Mouse (Mus musculus) telencephalon, adult 2 months (tissue): ENCODE results near the gene Mypop.

Source experiments
- DNase-seq: peaks from one replicate; pipeline ENCODE4 v3.0.0-alpha.2; 2011; ENCODE audit warnings: low read depth, low spot score

The Mypop gene

DNA sequence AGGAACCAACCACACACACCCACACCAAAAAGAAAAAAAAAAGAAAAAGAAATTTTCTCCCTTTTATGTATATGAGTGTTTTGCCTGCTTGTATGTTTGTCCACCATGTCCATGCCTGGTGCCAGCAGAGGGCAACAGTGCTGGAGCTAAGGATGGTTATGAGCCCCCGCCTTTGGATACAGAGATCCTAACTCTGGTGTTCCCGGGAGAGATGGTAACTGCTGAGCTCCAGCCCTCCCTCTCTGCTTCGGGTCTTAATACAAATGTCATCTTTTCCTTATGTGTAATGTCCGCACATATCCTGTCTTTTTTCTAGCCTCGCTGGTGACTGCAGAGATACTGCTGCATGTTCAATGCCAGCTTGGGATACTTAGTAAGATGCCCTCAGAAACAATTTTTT is 1.1 kb upstream of the Mypop start:
- no peak for DNase-seq

DNA sequence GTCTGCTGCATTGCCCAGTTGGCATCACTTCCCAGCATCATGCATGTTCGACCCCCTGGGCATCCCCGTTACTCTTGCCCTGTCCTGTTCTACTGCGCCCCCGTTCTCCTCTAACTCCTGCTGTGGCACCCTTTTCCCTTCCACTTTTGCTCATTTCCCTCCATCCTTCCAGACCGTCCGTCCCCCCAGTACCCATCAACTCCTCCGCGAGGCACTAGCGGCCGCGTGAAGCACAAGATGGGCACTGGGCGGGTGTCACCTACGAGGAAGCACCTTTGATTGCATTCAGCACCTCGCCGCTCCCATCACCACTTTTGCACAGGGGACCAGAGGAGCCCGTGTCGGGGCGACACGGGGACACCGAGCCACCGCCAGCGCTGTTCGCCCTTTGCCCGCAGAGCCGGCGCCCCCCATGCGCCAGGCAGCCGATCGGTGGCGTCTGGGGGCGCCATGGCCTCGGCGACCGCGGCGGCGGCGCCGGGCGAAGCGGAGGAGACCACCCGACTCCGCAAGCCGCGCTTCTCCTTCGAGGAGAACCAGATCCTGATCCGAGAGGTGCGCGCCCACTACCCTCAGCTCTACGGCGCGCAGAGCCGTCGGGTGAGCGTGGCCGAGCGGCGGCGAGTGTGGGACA is 732 bp downstream of the Mypop start:
- DNase-seq, result no peak

DNA sequence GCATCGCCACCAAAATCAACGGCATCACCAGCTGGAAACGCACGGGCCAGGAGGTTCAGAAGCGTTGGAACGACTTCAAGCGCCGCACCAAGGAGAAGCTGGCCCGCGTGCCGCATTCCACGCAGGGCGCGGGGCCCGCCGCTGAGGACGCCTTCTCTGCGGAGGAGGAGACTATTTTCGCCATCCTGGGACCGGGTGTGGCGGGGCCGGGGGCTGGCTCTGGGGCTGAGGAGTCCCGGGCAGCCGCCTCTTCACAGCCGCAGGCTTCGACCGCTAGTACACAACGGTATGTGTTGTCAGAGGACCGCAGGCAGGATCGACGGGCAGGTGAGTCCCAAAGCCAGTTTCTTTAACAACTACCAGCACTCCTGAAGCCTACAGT is 1.2 kb downstream of the Mypop start:
- no peak for DNase-seq

DNA sequence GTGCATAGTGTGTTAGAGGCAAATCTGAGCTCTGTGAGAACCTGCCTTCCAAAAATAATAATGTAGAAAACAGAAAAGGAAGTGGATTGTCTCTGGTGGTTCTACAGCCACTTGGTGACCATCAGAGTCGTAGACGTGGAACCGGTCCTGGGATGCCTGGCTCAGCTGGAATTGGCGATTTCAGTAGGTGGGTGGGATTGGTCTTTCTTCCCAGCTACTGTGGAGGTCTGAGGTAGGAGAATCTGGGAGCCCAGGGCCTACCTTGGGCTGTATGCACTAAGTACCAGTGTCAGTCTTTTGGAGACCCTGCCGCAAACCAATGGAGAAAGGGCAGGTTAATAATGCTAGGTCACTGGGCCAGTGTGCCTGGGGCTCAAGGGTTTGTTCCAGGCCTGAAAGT is 2.0 kb downstream of the Mypop start:
- DNase-seq, result no peak

DNA sequence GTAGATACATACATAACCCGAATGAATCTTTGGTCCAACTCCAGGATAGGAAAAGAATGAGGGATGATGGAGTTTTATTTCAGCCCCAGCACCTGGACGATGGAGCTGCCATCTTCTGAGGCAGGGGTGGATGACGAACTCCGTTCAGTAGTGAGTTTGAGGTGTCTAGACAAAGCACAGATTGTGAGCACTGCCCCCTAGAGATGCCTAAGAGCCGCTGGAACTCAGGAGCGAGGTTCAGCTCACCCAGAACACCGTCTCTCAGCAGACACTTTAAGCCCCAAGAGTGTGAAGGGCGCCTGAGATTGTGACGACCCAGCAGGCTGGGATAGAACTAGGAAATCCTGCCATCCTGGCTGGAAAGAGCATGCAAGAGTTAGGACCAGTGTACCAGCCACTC is 7.8 kb downstream of the Mypop start:
- no peak for DNase-seq

DNA sequence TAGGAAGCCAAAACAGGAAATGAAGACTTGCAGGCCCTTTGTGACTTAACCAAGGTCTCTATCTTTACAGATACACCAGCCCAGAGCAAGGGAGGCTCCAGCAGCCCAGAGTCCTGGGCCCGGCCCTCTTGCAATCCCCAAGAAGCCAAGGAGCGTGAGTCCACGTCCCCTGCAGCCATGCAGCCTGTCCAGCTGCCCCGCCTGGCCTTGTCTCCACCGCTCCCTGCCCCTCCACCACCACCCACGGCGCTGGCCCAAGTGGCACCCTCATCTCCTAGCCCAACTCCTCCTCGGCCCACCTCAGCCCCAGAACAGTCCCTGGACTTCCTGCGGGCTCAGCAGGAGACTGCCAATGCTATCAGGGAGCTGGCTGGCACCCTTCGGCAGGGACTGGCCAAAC is 9.4 kb downstream of the Mypop start:
- DNase-seq, result no peak

DNA sequence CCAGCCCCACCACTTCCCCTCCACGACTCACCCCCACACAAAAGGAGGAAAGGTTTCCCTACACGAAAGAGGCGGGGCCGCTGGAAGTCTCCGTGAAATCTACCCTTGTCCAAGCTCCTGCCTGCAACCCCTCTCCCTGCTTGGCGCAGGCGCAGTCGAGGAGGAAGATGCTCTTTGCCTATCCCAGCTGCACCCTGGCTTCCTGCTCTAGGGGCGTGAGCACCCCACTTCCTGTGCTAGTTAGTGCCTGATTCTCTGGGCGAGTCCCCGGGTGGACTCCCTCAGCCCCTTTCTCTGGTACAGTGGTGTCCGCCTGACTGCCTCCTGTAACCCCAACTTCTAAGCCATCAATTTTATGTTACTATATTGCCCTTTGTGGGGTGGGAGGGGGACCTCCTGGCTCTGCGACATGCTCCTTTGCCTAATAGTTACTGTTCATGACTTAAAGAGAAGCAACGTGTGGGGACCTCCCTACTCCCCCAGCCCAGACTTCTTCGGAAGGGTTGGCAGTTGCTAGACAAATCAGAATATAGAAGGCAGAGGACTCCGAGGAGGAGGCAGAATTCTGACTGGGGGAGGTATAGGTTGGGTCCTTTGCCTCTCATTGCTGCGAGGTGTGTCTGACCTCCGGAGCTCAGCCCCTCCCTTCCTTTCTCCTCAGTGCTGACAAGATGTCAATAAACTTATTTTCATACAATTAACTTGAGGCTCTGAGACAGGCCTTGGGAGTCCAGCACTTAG is 10.2 kb downstream of the Mypop start:
- no peak for DNase-seq

DNA sequence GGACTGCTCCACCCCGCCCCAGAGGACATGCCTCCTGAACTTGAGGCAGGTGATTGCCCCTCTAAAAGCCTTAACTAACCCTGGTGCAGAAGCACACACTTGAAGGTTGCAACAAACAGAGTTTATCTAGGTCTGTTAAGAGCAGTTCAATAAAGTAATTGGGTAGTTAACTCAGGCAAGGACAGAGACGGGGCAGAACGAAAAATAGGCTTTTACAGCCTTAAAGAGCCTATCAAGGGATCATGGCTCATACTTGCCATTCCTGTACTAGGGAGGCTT is 10.7 kb downstream of the Mypop start:
- DNase-seq, result no peak

DNA sequence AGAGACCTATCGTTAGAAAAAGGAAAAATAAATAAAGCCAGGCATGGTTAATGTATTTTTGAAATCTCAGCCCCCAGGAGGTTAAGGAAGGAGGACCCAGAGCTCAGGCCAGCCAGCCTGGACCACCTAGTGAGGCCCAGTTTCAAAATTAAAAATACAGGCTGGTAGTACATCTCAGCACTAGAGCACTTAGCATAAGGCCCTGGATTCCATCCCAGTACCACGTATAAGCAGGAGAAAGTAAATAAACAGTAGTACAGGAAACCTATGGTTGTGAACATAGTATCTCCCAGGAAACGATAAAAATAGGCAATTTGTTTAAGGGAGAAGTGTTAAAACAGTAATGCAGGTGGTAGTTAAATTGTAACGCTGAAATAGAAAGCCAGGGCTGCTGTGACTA is 11.1 kb downstream of the Mypop start:
- no peak for DNase-seq

DNA sequence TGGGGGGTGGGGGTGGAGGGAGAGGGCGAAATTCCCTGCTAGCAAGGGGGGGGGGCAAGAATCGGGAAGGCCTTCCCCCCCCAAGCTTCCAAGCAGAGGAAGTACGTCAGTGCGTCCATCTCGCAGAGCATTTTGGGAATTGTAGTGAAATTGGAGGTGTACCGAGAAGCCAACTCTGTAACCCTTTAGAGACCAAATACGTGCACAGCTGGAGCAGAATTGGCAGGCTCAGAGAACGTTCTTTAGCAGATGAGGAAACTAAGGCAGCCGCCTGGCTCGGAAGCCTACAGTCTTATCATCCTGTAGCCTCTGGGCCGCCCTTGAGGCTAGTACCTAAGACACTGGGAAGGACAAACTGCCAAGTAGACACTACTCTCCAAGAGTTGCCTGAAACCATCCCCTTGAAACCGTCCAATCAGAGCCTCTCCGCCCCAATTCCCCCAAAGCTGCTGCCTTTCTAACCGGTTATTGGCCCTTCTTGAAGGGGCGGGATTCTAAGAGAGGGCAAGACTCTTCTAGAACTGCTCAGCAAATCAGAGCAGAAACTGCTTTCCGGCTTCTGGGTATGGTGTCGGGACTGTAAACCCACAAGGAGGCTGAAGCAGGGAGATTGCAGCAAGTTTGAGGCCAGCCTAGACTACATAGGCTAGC is 11.9 kb downstream of the Mypop start:
- DNase-seq, result peak; percentile 92

DNA sequence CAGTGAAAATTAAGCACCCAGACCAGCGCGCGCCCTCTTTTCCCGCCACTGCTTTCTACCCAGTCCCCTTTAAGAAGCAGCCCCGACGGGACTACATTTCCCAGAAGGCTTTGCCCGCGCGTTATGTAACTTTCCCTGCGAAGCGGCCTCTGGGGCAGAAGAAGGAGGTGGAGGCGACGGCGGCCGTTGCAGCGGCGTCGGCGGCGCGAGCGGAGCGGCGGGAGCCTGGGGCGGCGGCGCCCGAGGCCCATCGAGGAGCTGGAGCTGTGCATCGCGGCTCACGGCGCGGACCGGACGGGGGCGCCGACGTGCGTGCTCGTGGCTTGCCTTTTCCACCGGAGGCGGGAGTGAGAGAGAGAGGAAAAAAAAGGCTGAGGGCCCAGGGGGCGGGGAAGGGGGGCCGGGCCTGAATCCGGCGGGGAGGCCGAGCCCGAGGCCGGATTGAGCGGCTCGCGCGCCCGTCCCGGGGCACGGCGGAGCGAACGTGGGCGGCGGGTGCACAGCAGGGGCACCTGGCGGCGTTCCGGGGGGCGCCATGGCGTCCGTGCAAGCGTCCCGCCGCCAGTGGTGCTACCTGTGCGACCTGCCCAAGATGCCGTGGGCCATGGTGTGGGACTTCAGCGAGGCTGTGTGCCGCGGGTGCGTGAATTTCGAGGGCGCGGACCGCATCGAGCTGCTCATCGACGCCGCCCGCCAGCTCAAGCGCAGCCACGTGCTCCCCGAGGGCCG is 13.0 kb downstream of the Mypop start, which contains the start of gene Irf2bp1:
TSS of gene Irf2bp1 (plus strand) at position 143 of the 729 bp plus-strand sequence.
- peak; percentile 91 for DNase-seq

DNA sequence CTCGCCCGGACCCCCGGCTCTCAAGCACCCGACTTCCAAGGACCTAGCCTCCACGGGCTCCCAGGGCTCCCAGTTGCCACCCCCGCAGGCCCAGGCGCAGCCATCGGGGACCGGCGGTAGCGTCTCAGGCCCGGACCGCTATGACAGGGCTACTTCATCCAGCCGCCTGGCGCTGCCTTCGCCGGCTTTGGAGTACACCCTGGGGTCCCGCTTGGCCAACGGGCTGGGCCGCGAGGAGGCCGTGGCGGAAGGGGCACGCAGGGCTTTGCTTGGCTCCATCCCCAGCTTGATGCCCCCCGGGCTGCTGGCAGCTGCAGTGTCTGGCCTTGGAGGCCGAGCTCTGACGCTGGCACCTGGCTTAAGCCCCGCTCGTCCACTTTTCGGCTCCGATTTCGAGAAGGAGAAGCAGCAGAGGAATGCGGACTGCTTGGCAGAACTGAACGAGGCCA is 13.6 kb downstream of the Mypop start:
- DNase-seq, result no peak

DNA sequence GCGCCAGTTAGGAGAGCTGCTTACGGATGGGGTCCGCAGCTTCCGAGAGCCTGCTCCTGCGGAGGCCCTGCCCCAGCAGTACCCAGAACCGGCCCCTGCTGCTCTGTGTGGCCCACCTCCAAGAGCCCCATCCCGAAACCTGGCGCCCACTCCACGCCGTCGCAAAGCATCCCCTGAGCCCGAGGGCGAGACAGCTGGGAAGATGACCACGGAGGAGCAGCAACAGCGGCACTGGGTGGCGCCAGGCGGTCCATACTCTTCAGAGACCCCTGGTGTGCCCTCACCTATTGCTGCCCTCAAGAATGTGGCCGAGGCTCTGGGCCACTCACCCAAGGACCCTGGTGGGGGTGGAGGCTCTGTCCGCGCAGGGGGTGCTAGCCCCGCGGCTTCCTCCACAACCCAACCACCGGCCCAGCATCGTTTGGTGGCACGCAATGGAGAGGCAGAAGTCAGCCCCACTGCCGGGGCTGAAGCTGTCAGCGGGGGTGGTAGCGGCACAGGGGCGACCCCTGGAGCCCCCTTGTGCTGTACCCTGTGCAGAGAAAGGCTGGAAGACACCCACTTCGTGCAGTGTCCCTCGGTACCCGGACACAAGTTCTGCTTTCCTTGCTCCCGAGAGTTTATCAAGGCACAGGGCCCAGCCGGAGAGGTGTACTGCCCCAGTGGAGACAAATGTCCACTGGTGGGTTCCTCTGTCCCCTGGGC is 14.5 kb downstream of the Mypop start:
- no peak for DNase-seq

DNA sequence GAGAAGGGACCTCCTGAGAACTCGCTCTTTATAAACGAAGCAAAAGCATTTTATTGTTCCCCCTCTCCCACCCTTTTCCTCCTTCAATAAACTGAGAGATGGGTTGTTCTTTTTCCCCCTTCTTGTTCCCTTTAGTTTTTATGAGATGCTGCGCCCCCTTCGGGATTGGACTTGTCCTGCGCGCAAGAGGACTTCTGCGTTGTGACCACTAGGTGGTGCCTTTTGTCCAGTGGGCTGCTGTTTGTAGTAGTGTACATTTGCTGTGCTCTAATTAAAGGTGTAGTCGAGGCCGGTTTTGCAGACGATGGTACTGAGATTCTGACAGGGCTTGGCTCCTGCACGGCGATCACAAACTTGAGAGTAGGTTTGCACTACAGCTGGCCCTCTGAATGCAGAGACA is 15.4 kb downstream of the Mypop start:
- DNase-seq, result peak; percentile 76

DNA sequence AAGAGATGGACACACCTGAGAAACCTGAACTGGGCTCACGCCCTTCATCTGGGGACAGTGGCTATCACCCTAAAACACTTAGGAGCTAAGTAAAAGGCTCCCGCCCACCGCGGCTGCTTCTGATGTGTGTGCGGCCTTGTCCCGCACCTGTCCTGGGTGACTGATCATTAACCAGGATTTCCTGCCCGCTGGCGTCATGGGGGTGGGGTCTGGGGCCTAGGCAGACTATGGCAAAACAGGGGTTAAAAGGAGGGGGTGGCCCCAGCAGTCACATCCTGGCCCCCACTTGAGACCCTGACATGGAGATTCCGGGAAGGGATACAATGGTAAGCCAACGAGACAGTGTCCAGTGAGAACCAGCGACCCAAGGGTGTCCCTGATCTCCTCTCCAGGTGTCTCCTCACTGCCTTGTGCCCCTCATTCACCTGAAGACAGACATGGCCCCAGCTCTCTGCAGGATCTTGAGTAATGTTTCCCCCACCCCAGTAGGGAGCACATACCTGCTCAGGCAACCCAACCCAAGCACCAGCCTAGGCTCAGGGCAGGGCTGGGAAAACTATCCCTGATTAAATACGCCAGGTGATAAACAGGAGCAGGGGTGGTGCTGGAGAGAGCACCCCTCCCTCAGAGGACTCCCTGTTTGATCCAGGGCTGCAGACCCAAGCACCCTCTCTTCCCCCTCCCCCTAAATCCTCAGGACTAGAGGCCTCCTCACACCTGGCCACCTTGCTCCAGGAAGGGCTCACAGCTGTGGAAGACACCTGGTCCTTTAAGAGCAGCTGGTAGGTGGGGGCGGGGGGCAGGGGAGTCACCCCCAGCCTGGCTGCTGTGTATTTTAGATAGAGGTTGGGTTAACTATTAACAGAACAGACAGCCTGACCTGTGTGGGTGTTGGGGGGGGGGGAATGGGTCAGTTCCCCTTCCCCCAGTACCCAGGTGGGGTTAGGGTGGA is 16.3 kb downstream of the Mypop start:
- DNase-seq, result no peak

DNA sequence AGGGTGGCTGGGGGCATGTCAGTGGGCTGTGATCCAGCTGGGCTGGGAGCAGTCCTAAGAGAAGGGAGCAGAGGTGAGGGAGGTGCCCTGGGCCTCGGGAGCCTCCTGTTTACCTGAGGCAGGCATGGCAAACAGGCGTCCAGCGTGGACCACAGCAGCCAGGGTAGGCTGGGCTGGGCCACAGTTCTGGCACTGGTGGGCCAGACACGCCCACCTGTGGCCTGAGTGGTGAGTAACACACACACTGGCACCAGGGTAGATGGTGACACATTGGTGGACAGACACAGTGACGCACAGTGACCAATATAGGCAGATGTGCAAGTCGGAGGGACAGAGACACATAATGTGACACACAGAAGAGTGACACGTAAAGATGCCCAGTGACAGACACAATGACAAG is 19.5 kb downstream of the Mypop start:
- DNase-seq, result no peak

DNA sequence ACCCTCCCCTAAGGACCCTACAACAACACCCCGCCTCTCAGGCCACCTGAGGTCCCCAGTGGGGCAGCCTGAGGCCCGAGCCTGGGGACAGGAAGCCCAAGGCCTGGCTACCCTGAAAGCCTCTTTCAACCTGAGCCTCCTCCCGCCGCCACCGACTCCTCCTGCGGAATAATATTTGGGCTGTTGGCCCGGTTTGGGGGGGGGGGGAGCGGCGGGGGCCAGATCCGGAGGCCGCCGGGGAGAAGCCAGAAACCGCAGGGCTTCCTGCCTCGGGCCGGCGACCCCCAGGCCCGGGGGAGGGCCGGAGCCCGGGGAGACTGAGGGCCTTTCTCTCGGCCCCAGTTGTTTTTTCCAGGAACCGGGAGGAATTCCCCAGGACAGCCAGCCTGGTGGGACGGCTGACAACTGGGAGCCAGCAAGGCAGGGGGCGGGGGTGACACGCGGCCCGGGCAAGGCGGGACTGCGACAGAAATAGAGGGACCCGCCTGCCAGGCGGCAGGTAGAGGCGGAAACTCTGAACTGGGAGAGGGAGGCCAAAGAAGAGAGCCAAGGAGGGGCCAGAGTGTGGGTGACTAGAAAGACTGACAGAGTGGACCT is 21.1 kb downstream of the Mypop start:
- DNase-seq, result no peak

DNA sequence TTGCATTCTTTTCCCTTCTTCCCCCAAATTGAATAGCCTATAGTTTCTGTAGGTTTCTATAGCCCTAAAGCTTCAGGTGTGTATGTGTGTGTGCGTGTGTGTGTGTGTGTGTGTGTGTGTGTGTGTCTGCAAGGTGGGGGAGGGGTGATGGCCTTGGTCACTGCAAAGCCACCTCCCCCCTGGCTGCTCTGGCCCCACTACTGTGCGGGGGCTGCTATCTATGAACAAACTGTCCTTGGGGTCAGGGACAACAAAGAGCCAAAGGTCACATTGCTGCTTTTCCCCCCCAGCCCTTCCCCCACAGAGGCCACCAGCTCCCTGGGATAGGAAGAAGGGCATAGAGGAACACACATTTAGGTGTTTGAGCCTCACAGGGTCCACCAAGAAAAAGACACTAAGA is 21.8 kb downstream of the Mypop start:
- DNase-seq, result no peak

DNA sequence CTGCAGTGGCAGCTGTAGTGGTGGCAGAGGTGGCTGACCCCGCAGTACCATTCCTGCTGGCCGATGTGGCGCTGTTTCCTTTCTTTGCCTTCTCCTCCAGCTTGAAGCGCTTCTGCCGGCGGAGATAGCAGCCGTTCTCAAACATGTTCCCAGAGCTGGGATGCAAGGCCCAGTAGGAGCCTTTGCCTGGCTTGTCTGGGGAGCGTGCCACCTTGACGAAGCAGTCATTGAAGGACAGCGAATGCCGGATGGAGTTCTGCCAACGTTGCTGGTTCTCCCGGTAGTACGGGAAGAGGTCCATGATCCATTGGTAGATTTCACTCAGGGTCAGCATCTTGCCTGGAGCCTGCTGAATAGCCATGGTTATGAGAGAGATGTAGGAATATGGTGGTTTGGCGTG is 23.4 kb downstream of the Mypop start:
- no peak for DNase-seq

DNA sequence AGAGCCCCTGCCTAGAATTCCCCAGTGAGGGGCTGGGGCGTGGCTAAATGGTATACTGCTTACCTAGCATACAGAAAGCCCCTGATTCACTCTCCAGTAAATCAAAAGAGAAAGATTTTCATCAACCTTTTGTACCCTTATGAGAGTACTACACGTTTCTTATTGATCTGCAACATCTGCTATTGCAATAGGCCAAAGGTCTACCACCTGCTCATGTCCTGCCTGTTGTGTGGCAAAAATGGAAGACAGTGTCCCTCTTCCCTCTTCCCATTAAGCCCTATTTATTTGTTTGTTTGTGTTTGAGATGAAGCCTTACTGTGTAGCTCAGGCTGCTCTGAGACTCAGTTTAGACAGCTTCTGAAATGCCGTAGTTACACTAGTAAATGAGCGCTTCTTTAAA is 25.0 kb downstream of the Mypop start:
- DNase-seq, result no peak
